Mouse (Mus musculus) hindbrain, embryonic 14.5 days (tissue): ENCODE data around the gene Srarp. TPM values are rescaled to one million over a fixed set of nuclear protein-coding genes. Genes with fewer than 3 reads are reported as not detected.

Source experiments
- ATAC-seq: fragments of 200-750 bp; cut with Nextera tagmentation; 2 replicates; pipeline ENCODE4 v1.8.0; 2017; ENCODE audit warnings: moderate number of reproducible peaks, mild to moderate bottlenecking, moderate TSS enrichment, moderate library complexity; ENCODE audit not compliant: low FRiP score
- DNase-seq: peaks from one replicate; pipeline ENCODE4 v3.0.0-alpha.2; 2015; ENCODE audit warnings: low spot score
- H3K27ac ChIP-seq: fragments of 300-500 bp; sonication (generic); 2 replicates; pipeline ENCODE4 v1.5.1; 2014; ENCODE audit warnings: mild to moderate bottlenecking, moderate library complexity
- H3K27me3 ChIP-seq: fragments of 300-500 bp; sonication (generic); 2 replicates; pipeline ENCODE4 v1.6.1; 2014; ENCODE audit warnings: mild to moderate bottlenecking, low read length, mixed read lengths; ENCODE audit not compliant: control insufficient read depth, insufficient read depth
- H3K36me3 ChIP-seq: fragments of 300-500 bp; sonication (generic); replicated peaks from 2 replicates; pipeline ENCODE4 v1.6.1; 2014; ENCODE audit not compliant: control insufficient read depth, insufficient read depth
- H3K4me1 ChIP-seq: fragments of 300-500 bp; sonication (generic); replicated peaks from 2 replicates; pipeline ENCODE4 v1.6.1; 2014; ENCODE audit warnings: antibody characterized with exemption, low read length, mixed read lengths; ENCODE audit not compliant: control insufficient read depth, insufficient read depth
- H3K4me2 ChIP-seq: fragments of 300-500 bp; sonication (generic); replicated peaks from 2 replicates; pipeline ENCODE4 v1.6.1; 2014; ENCODE audit warnings: mild to moderate bottlenecking, moderate library complexity
- H3K4me3 ChIP-seq: fragments of 300-500 bp; sonication (generic); replicated peaks from 2 replicates; pipeline ENCODE4 v1.5.1; 2014; ENCODE audit warnings: mild to moderate bottlenecking, low read length
- H3K9ac ChIP-seq: fragments of 300-500 bp; sonication (generic); 2 replicates; pipeline ENCODE4 v1.6.1; 2014
- H3K9me3 ChIP-seq: fragments of 300-500 bp; sonication (generic); 2 replicates; pipeline ENCODE4 v1.6.1; 2016; ENCODE audit warnings: low read length; ENCODE audit not compliant: control insufficient read depth
- WGBS: fragments of 180-500 bp; shearing (Covaris S2); extraction: QIAGEN DNeasy Blood & Tissue Kit; methylation state at CpG from one replicate; pipeline ENCODE4 v1.1.7; 2014; 5-methylcytosine and 5-hydroxymethylcytosine counted together
- polyA plus RNA-seq: library from polyadenylated mRNA; unstranded; fragments of >200 nt; fragmentation: Nextera tagmentation; extraction: Ambion mirVana; gene quantifications from 2 replicates; pipeline ENCODE4 v1.2.1, GENCODE M21; 2014

Srarp gene
- polyA plus RNA-seq, 1 experiment from 2014 or later: 0.29 TPM

- Histone ChIP-seq H3K27ac (no peak overlapping the region), H3K27me3 (no peaks in the 10 kb centered on the region), H3K4me3 (no peak overlapping the region), H3K9me3 (no peaks in the 10 kb centered on the region), H3K4me2 (no peak overlapping the region), H3K9ac (no peak overlapping the region), H3K36me3 (peaks cover 60% of the 10 kb centered on the region), H3K4me1 (no peaks in the 10 kb centered on the region)
- ATAC-seq: no peak
- no peak for DNase-seq
- 91% methylated on average over 2 of the region's 2 CpGs for WGBS
Measured at GRCm38 (mm10) chr4:141451251-141451650, 15.3 kb upstream of the Srarp start.

- Histone ChIP-seq H3K36me3 (peaks cover 31% of the 10 kb centered on the region), H3K27ac (no peak overlapping the region), H3K27me3 (no peaks in the 10 kb centered on the region), H3K9me3 (no peaks in the 10 kb centered on the region), H3K4me3 (no peak overlapping the region), H3K9ac (no peak overlapping the region), H3K4me2 (no peak overlapping the region; the same call in 1 of the 2 replicates), H3K4me1 (peaks cover 7% of the 10 kb centered on the region)
- WGBS: 80% methylated on average over 7 of the region's 7 CpGs
- ATAC-seq (no peak), DNase-seq (no peak)
Measured at GRCm38 (mm10) chr4:141446211-141446610, 10.3 kb upstream of the Srarp start.

GRCm38 (mm10) chr4:141445328-141445720, 9.4 kb upstream of the Srarp start:
- ATAC-seq (no peak), DNase-seq (no peak)
- H3K4me2 ChIP-seq: peak overlapping the region; percentile 61
- H3K9me3 ChIP-seq: no peaks in the 10 kb centered on the region
- H3K36me3 ChIP-seq: peaks cover 31% of the 10 kb centered on the region
- H3K27me3 ChIP-seq: no peaks in the 10 kb centered on the region
- peak overlapping the region; percentile 92 for H3K4me3 ChIP-seq
- H3K4me1 ChIP-seq: peaks cover 7% of the 10 kb centered on the region
- peak overlapping the region; percentile 83 for H3K27ac ChIP-seq
- WGBS: 15% methylated on average over 14 of the region's 14 CpGs
- H3K9ac ChIP-seq: peak overlapping the region; percentile 95

GRCm38 (mm10) chr4:141444451-141445327, 8.8 kb upstream of the Srarp start, which contains the start of gene Zbtb17:
Gene Zbtb17 (plus strand): TSS chr4:141444654.
- WGBS: under 1% methylated on average over 68 of the region's 102 CpGs
- ATAC-seq: peak; percentile 94
- H3K36me3 ChIP-seq: peaks cover 28% of the 10 kb centered on the region
- peak within 1 kb of the TSS; percentile 95 for H3K9ac ChIP-seq
- peak within 1 kb of the TSS; percentile 92 for H3K4me3 ChIP-seq
- peak within 1 kb of the TSS; percentile 61 for H3K4me2 ChIP-seq
- DNase-seq: peak; percentile 94
- H3K27ac ChIP-seq: peak within 1 kb of the TSS; percentile 83
- no peaks in the 10 kb centered on the region for H3K27me3 ChIP-seq
- peaks cover 7% of the 10 kb centered on the region for H3K4me1 ChIP-seq
- H3K9me3 ChIP-seq: no peaks in the 10 kb centered on the region

GRCm38 (mm10) chr4:141443641-141444429, 7.9 kb upstream of the Srarp start:
- H3K4me3 ChIP-seq: peak overlapping the region; percentile 92
- 52% methylated on average over 11 of the region's 11 CpGs for WGBS
- no peak for DNase-seq
- peaks cover 7% of the 10 kb centered on the region for H3K4me1 ChIP-seq
- no peaks in the 10 kb centered on the region for H3K9me3 ChIP-seq
- H3K9ac ChIP-seq: peak overlapping the region; percentile 95
- ATAC-seq: no peak
- no peak overlapping the region for H3K27ac ChIP-seq
- no peaks in the 10 kb centered on the region for H3K27me3 ChIP-seq
- H3K36me3 ChIP-seq: peaks cover 20% of the 10 kb centered on the region
- peak overlapping the region; percentile 59 for H3K4me2 ChIP-seq

GRCm38 (mm10) chr4:141440877-141441276, 5.0 kb upstream of the Srarp start:
- H3K4me1 ChIP-seq: peaks cover 6% of the 10 kb centered on the region
- no peaks in the 10 kb centered on the region for H3K36me3 ChIP-seq
- H3K9ac ChIP-seq: no peak overlapping the region
- H3K27ac ChIP-seq: no peak overlapping the region
- no peak overlapping the region for H3K4me3 ChIP-seq
- DNase-seq (no peak), ATAC-seq (no peak)
- no peak overlapping the region for H3K4me2 ChIP-seq
- no peaks in the 10 kb centered on the region for H3K9me3 ChIP-seq
- H3K27me3 ChIP-seq: no peaks in the 10 kb centered on the region

- H3K9ac ChIP-seq: no peak overlapping the region
- H3K27me3 ChIP-seq: no peaks in the 10 kb centered on the region
- no peaks in the 10 kb centered on the region for H3K9me3 ChIP-seq
- no peak overlapping the region for H3K27ac ChIP-seq
- no peaks in the 10 kb centered on the region; the same call in 1 of the 2 replicates for H3K4me1 ChIP-seq
- no peaks in the 10 kb centered on the region for H3K36me3 ChIP-seq
- no peak overlapping the region for H3K4me2 ChIP-seq
- 85% methylated on average over 12 of the region's 12 CpGs for WGBS
- no peak for ATAC-seq
- no peak overlapping the region for H3K4me3 ChIP-seq
- no peak for DNase-seq
Measured at GRCm38 (mm10) chr4:141439083-141439803, 3.3 kb upstream of the Srarp start.

GRCm38 (mm10) chr4:141433191-141433590, 2.7 kb downstream of the Srarp start:
- ATAC-seq (no peak), DNase-seq (no peak)
- Histone ChIP-seq H3K27me3 (no peaks in the 10 kb centered on the region), H3K4me3 (no peak overlapping the region), H3K36me3 (no peaks in the 10 kb centered on the region), H3K9me3 (no peaks in the 10 kb centered on the region), H3K4me2 (no peak overlapping the region), H3K27ac (no peak overlapping the region), H3K4me1 (no peaks in the 10 kb centered on the region), H3K9ac (no peak overlapping the region)
- 83% methylated on average over 18 of the region's 18 CpGs for WGBS

- Histone ChIP-seq H3K27ac (no peak overlapping the region), H3K36me3 (no peaks in the 10 kb centered on the region), H3K27me3 (no peaks in the 10 kb centered on the region), H3K4me1 (no peaks in the 10 kb centered on the region), H3K9ac (no peak overlapping the region), H3K9me3 (no peaks in the 10 kb centered on the region), H3K4me2 (no peak overlapping the region), H3K4me3 (no peak overlapping the region)
- no peak for DNase-seq
- WGBS: 64% methylated on average over 14 of the region's 14 CpGs
- ATAC-seq: no peak
Measured at GRCm38 (mm10) chr4:141432666-141433065, 3.2 kb downstream of the Srarp start.
